Mouse (Mus musculus) cerebellum, adult 2 months (tissue): ENCODE results near the gene Psph.

ENCODE experiments used
- CTCF ChIP-seq: fragments of 200-500 bp; IDR thresholded peaks from 2 replicates; pipeline ENCODE4 v1.5.1; 2011; ENCODE audit warnings: low read depth, mild to moderate bottlenecking, control low read depth, low read length, moderate library complexity, borderline replicate concordance; ENCODE audit not compliant: insufficient read depth
- POLR2A ChIP-seq: fragments of 200-500 bp; IDR thresholded peaks from 2 replicates; pipeline ENCODE4 v1.6.1; 2011; ENCODE audit warnings: low read length, control low read depth, borderline replicate concordance; ENCODE audit not compliant: insufficient read depth

DNA sequence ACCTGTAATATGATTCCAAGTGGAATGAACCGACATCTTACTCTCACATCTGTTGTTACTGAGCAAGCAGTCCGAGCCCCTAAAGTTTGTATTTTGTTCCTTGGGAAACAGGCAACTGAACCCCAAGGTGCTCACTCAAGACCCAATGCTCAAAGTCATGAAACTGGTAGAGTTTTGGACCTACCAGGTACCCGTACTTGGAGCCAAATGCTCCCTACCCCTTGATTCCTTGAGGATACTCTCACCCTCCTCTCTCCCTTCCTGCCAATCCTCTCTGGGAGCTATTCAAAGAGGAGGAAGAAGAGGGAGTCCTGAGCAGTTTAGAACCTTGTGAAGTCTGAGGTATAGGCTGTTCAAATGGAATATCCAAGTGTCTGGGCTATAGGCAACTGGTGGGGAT is 60.5 kb downstream of the Psph start:
- TF ChIP-seq CTCF (no peak), POLR2A (no peak)
